Mouse (Mus musculus): ENCODE measurements around the gene Gpr88.

GRCm38 (mm10) chr3:116226915-116227314, 26.4 kb downstream of the Gpr88 start:
- TF ChIP-seq POLR2A (IDR thresholded peaks at IDR 0.05; ENCODE audit: insufficient read length, low read depth) = no peak
- no peak for TF ChIP-seq POLR2AphosphoS2 (IDR thresholded peaks at IDR 0.05; ENCODE audit: insufficient read length, low read depth)
- TF ChIP-seq USF1 (IDR thresholded peaks at IDR 0.05; ENCODE audit: low read depth) = no peak
- TF ChIP-seq MYOG (IDR thresholded peaks at IDR 0.05; ENCODE audit: control insufficient read depth in 1 of 3, insufficient read depth in 1 of 3, insufficient read length in 2 of 3, low read depth in 2 of 3) = no peak
- TF ChIP-seq TCF12 (IDR thresholded peaks at IDR 0.05; ENCODE audit: insufficient read depth, poor library complexity, severe bottlenecking) = no peak
- no peak for TF ChIP-seq MAX (IDR thresholded peaks at IDR 0.05; ENCODE audit: low read depth)
- TF ChIP-seq TCF3 (IDR thresholded peaks at IDR 0.05; ENCODE audit: insufficient read length, low read depth) = no peak
- no peak for TF ChIP-seq CEBPB (IDR thresholded peaks at IDR 0.05; ENCODE audit: insufficient read depth, poor library complexity, severe bottlenecking)
